Mouse (Mus musculus): ENCODE data around the gene Bglap2.

DNA sequence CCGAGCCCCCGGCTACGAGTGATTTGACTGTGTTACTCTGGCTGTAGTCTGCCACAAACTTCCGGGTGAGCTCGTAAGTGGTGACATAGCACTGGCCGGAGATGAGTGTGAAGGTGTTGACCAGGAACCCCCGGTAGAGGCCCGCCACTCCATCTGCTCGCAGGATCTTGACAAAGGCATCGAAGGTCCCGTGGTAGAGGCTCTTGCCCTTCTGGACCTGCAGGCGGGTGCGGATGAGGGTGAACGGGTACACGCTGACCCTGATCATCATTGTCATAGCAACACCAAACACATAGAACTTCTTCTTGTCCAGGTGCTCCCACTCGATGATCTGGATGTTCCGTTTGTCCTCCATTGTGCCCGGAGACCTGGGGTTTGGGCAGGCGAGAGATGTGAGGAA is 42.3 kb upstream of the Bglap2 start:
- no peak for TF ChIP-seq CTCF (IDR thresholded peaks at IDR 0.05)
- TF ChIP-seq EP300 (IDR thresholded peaks at IDR 0.05), result no peak
